Mouse (Mus musculus): ENCODE results near the gene Tapbp. TPM values are rescaled to one million over a fixed set of nuclear protein-coding genes. Genes with fewer than 3 reads are reported as not detected.
"Not testable (repeated sequence)": the region's sequence is repeated elsewhere in the genome, so short reads cannot be mapped to it uniquely, and the experiment has no call there.

Gene Tapbp
- polyA plus RNA-seq, 1 experiment from 2014 or later, result 36.1 TPM

GRCm38 (mm10) chr17:33951021-33951946 is 35.6 kb downstream of the Tapbp start, which contains the start of gene B3galt4:
Gene B3galt4, minus strand, starts transcription at chr17:33951488.
- peak within 1 kb of the TSS; percentile 64 for H3K9ac ChIP-seq (replicated peaks; ENCODE audit: low read length)
- H3K9me3 ChIP-seq (ENCODE audit: low read length), result no peaks in the 10 kb centered on the region
- H3K36me3 ChIP-seq (ENCODE audit: insufficient read depth, low read length), result peaks cover 34% of the 10 kb centered on the region
- peaks cover 45% of the 10 kb centered on the region for H3K4me1 ChIP-seq (ENCODE audit: insufficient read depth, low read length)
- ATAC-seq (ENCODE audit: low FRiP score, low TSS enrichment), result peak; percentile 83
- WGBS, result 1% methylated on average over 45 of the region's 45 CpGs
- H3K27ac ChIP-seq (ENCODE audit: low read length), result peak within 1 kb of the TSS; percentile 92
- H3K27me3 ChIP-seq (ENCODE audit: insufficient read depth, low read length), result no peaks in the 10 kb centered on the region
- peak within 1 kb of the TSS; percentile 75 for H3K4me2 ChIP-seq (replicated peaks; ENCODE audit: low read depth, low read length)
- H3K4me3 ChIP-seq (ENCODE audit: low read length), result peak within 1 kb of the TSS; percentile 51

GRCm38 (mm10) chr17:33952015-33952414 is 36.3 kb downstream of the Tapbp start:
- H3K27me3 ChIP-seq (ENCODE audit: insufficient read depth, low read length); H3K9me3 ChIP-seq (ENCODE audit: low read length); ATAC-seq (ENCODE audit: low FRiP score, low TSS enrichment): not testable (repeated sequence)
- H3K4me3 ChIP-seq (ENCODE audit: low read length), result peak overlapping the region; percentile 51; the same call in 1 of the 2 replicates
- H3K27ac ChIP-seq (ENCODE audit: low read length), result peak overlapping the region; percentile 92
- peaks cover 31% of the 10 kb centered on the region for H3K36me3 ChIP-seq (ENCODE audit: insufficient read depth, low read length)
- peaks cover 50% of the 10 kb centered on the region for H3K4me1 ChIP-seq (ENCODE audit: insufficient read depth, low read length)
- H3K4me2 ChIP-seq (replicated peaks; ENCODE audit: low read depth, low read length), result peak overlapping the region; percentile 75
- H3K9ac ChIP-seq (replicated peaks; ENCODE audit: low read length), result 0 out of 2 replicates have a peak overlapping the region, but pooled peaks have one; percentile 10
- 61% methylated on average over 13 of the region's 13 CpGs for WGBS

GRCm38 (mm10) chr17:33952879-33953278 is 37.2 kb downstream of the Tapbp start:
- Histone ChIP-seq H3K4me3 (ENCODE audit: low read length) (no peak overlapping the region), H3K27ac (ENCODE audit: low read length) (peak overlapping the region; percentile 43; the same call in 1 of the 2 replicates), H3K9me3 (ENCODE audit: low read length) (no peaks in the 10 kb centered on the region), H3K4me2 (replicated peaks; ENCODE audit: low read depth, low read length) (0 out of 2 replicates have a peak overlapping the region, but pooled peaks have one; percentile 99), H3K4me1 (ENCODE audit: insufficient read depth, low read length) (peaks cover 50% of the 10 kb centered on the region), H3K27me3 (ENCODE audit: insufficient read depth, low read length) (no peaks in the 10 kb centered on the region), H3K36me3 (ENCODE audit: insufficient read depth, low read length) (peaks cover 32% of the 10 kb centered on the region), H3K9ac (replicated peaks; ENCODE audit: low read length) (peak overlapping the region; percentile 87)
- no peak for ATAC-seq (ENCODE audit: low FRiP score, low TSS enrichment)
- WGBS, result 82% methylated on average over 4 of the region's 4 CpGs

- peak overlapping the region; percentile 87 for H3K9ac ChIP-seq (replicated peaks; ENCODE audit: low read length)
- no peaks in the 10 kb centered on the region for H3K9me3 ChIP-seq (ENCODE audit: low read length)
- 81% methylated on average over 3 of the region's 3 CpGs for WGBS
- H3K4me3 ChIP-seq (ENCODE audit: low read length), result peak overlapping the region; percentile 87; the same call in 1 of the 2 replicates
- H3K36me3 ChIP-seq (ENCODE audit: insufficient read depth, low read length), result peaks cover 35% of the 10 kb centered on the region
- H3K4me1 ChIP-seq (ENCODE audit: insufficient read depth, low read length), result peaks cover 50% of the 10 kb centered on the region
- peak overlapping the region; percentile 99 for H3K4me2 ChIP-seq (replicated peaks; ENCODE audit: low read depth, low read length)
- 0 out of 2 replicates have a peak overlapping the region, but pooled peaks have one; percentile 43 for H3K27ac ChIP-seq (ENCODE audit: low read length)
- H3K27me3 ChIP-seq (ENCODE audit: insufficient read depth, low read length), result no peaks in the 10 kb centered on the region
- ATAC-seq (ENCODE audit: low FRiP score, low TSS enrichment), result no peak
These were observed 37.6 kb downstream of the Tapbp start for GRCm38 (mm10) chr17:33953310-33953709.

GRCm38 (mm10) chr17:33953961-33954565 is 38.4 kb downstream of the Tapbp start:
- no peak for ATAC-seq (ENCODE audit: low FRiP score, low TSS enrichment)
- peaks cover 36% of the 10 kb centered on the region for H3K36me3 ChIP-seq (ENCODE audit: insufficient read depth, low read length)
- H3K4me3 ChIP-seq (ENCODE audit: low read length), result peak overlapping the region; percentile 87
- H3K27ac ChIP-seq (ENCODE audit: low read length), result peak overlapping the region; percentile 87
- H3K4me1 ChIP-seq (ENCODE audit: insufficient read depth, low read length), result peaks cover 50% of the 10 kb centered on the region
- peak overlapping the region; percentile 99 for H3K4me2 ChIP-seq (replicated peaks; ENCODE audit: low read depth, low read length)
- no peaks in the 10 kb centered on the region for H3K9me3 ChIP-seq (ENCODE audit: low read length)
- peak overlapping the region; percentile 87 for H3K9ac ChIP-seq (replicated peaks; ENCODE audit: low read length)
- 40% methylated on average over 5 of the region's 5 CpGs for WGBS
- H3K27me3 ChIP-seq (ENCODE audit: insufficient read depth, low read length), result no peaks in the 10 kb centered on the region

- H3K4me1 ChIP-seq (ENCODE audit: insufficient read depth, low read length), result peaks cover 50% of the 10 kb centered on the region
- peaks cover 40% of the 10 kb centered on the region for H3K36me3 ChIP-seq (ENCODE audit: insufficient read depth, low read length)
- peak overlapping the region; percentile 99 for H3K4me2 ChIP-seq (replicated peaks; ENCODE audit: low read depth, low read length)
- H3K27ac ChIP-seq (ENCODE audit: low read length), result peak overlapping the region; percentile 87
- ATAC-seq (ENCODE audit: low FRiP score, low TSS enrichment), result no peak; the same call in 1 of the 2 replicates
- under 1% methylated on average over 33 of the region's 33 CpGs for WGBS
- peak overlapping the region; percentile 87 for H3K4me3 ChIP-seq (ENCODE audit: low read length)
- H3K27me3 ChIP-seq (ENCODE audit: insufficient read depth, low read length), result no peaks in the 10 kb centered on the region
- no peaks in the 10 kb centered on the region for H3K9me3 ChIP-seq (ENCODE audit: low read length)
- H3K9ac ChIP-seq (replicated peaks; ENCODE audit: low read length), result peak overlapping the region; percentile 87
These were observed 39.2 kb downstream of the Tapbp start for GRCm38 (mm10) chr17:33954646-33955554.

GRCm38 (mm10) chr17:33955555-33956214 is 40.0 kb downstream of the Tapbp start, which contains the start of the genes Vps52 and Rps18:
Gene Vps52, plus strand, starts transcription at chr17:33955812.
Gene Rps18, minus strand, starts transcription at chr17:33956001.
- H3K4me2 ChIP-seq (replicated peaks; ENCODE audit: low read depth, low read length), result peak within 1 kb of the TSS; percentile 99
- peaks cover 42% of the 10 kb centered on the region for H3K36me3 ChIP-seq (ENCODE audit: insufficient read depth, low read length)
- peaks cover 44% of the 10 kb centered on the region for H3K4me1 ChIP-seq (ENCODE audit: insufficient read depth, low read length)
- no peaks in the 10 kb centered on the region for H3K27me3 ChIP-seq (ENCODE audit: insufficient read depth, low read length)
- H3K27ac ChIP-seq (ENCODE audit: low read length), result peak within 1 kb of the TSS; percentile 87
- no peaks in the 10 kb centered on the region for H3K9me3 ChIP-seq (ENCODE audit: low read length)
- H3K9ac ChIP-seq (replicated peaks; ENCODE audit: low read length), result peak within 1 kb of the TSS; percentile 87
- under 1% methylated on average over 50 of the region's 50 CpGs for WGBS
- peak within 1 kb of the TSS; percentile 87 for H3K4me3 ChIP-seq (ENCODE audit: low read length)
- ATAC-seq (ENCODE audit: low FRiP score, low TSS enrichment), result peak; percentile 79

GRCm38 (mm10) chr17:33956336-33956735 is 40.6 kb downstream of the Tapbp start:
- peaks cover 46% of the 10 kb centered on the region for H3K36me3 ChIP-seq (ENCODE audit: insufficient read depth, low read length)
- H3K27me3 ChIP-seq (ENCODE audit: insufficient read depth, low read length), result no peaks in the 10 kb centered on the region
- no peaks in the 10 kb centered on the region for H3K9me3 ChIP-seq (ENCODE audit: low read length)
- no peak overlapping the region for H3K27ac ChIP-seq (ENCODE audit: low read length)
- peak overlapping the region; percentile 74 for H3K4me2 ChIP-seq (replicated peaks; ENCODE audit: low read depth, low read length)
- peak overlapping the region; percentile 75 for H3K9ac ChIP-seq (replicated peaks; ENCODE audit: low read length)
- ATAC-seq (ENCODE audit: low FRiP score, low TSS enrichment), result no peak
- H3K4me3 ChIP-seq (ENCODE audit: low read length), result peak overlapping the region; percentile 87
- H3K4me1 ChIP-seq (ENCODE audit: insufficient read depth, low read length), result peaks cover 38% of the 10 kb centered on the region
- WGBS, result 7% methylated on average over 10 of the region's 10 CpGs
